Mouse (Mus musculus) frontal cortex, adult (tissue): Measurements from ENCODE around the gene Gnptg.
"Not testable (repeated sequence)": the region's sequence is repeated elsewhere in the genome, so short reads cannot be mapped to it uniquely, and the experiment has no call there.

Experiments used
- ATAC-seq: cut with Nextera tagmentation; 2 replicates; pipeline ENCODE4 v1.9.2; 2017; ENCODE audit warnings: mild to moderate bottlenecking, moderate library complexity, mixed read lengths; ENCODE audit not compliant: low TSS enrichment

The Gnptg gene

DNA sequence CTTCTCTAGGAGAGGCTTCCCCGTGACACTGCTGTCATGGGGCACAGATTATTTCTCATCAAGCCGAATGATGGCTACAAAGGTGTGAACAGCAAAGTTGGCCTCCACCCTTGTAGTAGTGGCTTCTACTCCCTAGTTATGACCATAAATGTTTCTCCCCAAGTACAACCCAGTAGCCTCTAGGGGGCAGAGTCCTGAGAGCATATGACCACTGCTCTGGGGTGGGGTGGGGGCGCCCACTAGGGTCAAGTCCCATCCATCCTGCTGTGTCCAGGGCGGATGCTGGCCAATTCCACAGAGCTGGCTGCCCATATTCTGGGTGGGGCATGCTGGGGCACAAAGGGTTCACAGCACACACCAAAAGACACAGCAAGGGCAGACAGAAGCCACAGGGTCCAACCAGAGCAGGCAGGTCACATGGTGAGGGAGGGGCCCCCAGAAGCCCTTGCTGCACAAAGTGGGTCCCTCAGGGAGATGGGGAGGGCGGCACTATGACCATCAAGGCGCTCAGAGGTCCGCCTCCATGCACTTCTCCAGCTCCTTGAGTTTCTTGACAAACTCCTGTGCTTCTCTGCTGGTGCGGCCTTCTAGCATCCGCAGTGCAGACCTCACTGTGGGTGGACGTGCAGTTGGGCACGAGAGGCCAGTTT lies 3.3 kb upstream of the Gnptg start:
- ATAC-seq, result no peak

DNA sequence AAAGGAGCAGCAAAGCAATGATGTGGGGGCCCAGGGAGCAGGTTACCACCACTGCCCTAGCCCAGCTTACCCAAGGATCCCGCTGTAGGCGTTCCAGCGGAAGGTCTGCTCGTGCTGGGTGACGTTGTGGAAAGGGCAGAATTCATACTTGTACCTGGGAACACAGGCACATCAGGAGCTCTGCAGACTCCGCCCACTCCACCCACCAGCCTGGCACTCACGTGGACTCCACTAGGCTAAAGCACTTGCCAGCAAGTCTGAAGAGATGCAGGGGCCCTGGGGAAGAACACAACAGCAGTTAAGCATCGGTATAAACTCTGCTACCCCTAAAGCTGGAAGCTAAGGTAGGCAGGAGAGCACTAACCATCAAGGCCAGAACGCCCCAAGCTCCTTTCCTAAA lies 4.3 kb downstream of the Gnptg start:
- ATAC-seq, result no peak

DNA sequence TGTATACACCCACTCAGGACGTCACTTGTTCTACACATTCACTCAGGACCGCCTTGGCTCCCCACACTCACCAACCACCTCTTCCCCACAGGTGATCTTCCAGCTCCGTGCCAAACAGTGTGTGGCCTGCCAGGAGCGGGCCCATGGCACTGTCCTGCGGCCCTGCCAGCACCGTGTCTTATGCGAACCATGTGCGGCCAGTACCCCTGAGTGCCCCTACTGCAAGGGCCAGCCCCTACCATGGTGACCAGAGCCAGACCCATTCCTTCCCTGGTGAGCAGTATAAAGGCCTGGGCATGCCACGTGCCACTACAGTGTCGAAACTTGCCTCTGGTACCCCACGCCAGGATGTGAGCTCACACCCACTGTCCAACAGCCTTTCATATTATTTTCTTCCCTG lies 8.3 kb downstream of the Gnptg start:
- ATAC-seq, result not testable (repeated sequence)

DNA sequence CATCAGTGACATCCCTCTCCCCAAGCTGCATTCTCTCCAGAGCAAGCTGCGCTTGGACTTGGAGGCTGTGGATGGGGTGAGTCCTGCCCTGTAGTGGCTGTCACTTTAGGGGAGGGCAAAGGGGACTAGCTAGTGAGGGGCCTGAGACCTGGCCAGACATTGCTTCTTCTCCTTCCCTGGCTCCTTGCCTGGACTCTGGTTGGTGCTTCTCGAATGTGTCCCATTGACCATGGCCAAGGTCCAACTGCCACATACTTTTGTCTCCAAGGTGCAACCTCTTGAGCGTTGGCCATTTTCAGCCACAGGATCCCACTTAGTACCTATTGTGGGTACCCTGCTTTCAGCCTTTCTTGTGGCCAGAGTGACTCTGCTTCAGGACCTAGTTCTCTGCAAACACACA lies 9.2 kb downstream of the Gnptg start:
- ATAC-seq, result no peak

DNA sequence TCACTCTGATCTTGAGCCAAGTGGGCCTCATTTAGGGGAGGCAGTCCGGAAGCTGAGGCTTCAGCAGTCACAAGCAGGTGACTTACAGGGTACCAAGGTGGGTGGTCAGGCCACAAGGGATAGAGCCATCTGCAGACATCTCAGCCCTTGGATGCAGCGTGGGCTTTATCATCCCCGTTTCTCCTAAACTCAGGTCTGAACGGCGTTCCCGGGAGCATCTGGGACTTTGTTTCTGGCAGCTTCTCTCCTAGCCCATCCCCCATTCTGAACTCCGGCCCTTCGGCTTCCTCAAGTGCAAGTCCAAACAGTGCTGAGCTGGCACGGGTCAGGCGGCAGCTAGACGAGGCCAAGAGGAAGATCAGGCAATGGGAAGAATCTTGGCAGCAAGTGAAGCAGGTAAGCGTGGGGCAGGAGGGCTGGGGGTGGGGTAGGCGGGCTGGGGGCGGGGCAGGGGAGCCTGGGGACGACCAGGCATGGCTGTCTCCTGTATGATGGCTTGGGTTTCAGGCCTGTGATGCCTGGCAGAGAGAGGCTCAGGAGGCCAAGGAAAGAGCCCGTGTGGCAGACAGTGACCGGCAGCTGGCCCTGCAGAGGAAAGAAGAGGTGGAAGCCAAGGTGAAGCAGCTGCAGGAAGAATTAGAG lies 9.8 kb downstream of the Gnptg start:
- not testable (repeated sequence) for ATAC-seq

DNA sequence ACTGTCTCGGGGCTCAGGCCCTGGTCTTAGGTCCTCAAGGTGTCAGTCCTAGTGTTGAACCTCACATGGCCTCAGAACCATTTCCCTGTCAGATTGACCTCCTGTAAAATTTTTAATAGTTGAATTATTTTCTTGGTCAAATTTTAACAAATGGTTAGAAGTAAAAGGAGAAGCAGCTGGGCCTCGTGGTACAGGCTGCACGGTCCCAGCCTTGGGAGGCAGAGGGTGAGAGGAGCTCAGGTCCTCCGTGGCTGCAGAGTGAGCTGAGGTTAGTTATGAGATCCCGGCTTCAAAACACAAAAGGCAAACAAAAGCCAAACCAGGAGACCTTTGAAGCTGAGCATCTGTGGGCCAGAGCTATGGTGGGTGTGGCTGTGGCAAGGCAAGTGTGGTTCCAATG lies 11.9 kb downstream of the Gnptg start:
- ATAC-seq, result no peak

DNA sequence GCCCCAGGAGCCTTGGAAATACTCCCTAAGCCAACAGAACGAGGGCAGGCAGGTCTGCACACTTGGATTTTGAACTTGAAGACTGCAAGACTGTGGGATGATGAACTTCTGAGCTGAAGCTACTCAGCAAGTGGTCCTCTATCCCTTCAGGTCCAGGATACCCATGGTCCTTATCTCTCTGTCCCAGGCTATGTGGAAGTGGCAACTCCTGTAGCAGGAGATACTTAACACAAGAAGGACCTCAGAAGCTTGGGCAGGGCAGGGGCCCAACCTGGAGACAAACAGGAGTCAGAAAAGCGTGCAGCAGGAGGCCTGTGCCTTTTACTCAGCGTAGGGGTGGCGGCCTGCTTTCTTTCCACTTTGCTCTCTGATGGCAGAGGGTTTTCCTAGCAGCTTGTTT lies 14.3 kb downstream of the Gnptg start:
- no peak for ATAC-seq

DNA sequence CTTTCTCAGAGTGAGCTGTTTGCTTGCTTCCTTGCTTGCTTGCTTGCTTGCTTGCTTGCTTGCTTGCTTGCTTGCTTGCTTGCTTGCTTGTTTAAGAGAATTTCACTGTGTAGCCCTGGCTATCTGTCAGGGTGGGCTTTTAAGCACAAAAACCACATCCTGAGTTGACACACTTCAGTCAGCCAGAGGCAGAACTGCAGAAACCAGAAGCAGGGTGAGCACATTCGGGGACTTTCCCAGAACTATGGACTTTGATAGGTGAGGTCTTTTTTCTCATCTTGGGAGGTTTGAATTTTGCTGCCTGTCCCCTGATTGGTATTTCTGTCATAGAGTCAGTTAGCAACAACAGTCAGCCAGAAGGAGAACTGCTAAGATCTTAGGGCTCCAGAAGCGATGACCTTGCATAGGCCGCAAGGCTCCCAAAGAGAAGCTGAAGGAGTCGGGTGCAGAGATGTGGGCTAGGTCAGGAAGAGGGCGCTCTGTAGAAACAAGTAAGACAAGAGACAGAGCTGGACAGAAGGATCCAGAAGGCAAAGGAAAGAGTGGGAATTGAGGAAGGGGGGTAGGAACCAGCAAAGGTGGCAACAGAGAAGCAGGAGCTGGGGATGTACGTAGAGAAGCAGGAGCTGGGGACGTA lies 15.2 kb downstream of the Gnptg start:
- ATAC-seq, result no peak

DNA sequence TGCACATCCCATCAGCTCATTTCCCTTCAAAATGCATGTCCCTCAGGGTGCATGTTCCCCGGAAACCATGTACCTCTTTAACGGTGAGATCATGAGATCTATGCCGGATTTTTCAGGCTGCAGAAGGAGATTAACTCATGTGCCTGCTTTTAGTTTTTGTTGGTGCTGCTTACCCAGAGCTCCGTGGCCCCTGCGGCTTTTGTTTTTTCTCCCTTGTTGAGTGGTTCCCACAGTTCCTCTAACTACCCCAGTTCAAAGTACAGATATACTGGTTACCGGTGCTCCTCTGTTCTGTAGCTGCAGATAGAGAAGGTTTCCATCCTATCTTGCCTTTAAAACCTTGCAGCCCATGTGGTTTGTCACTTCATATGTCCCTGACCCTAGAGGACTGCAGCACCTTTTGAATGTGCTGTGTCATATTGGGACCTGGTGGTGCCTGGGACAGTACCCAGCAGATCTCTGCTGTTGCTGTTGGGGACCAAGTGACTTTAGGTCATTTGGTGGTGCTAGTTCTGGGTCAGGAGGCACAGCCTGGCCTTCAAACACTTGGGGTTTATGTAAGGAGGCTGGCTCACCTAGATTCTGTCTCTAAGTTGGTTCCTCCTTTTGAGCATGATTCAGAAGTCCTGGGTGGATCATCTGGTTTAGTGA lies 16.8 kb downstream of the Gnptg start:
- ATAC-seq, result peak; percentile 36; the same call in 1 of the 2 replicates

DNA sequence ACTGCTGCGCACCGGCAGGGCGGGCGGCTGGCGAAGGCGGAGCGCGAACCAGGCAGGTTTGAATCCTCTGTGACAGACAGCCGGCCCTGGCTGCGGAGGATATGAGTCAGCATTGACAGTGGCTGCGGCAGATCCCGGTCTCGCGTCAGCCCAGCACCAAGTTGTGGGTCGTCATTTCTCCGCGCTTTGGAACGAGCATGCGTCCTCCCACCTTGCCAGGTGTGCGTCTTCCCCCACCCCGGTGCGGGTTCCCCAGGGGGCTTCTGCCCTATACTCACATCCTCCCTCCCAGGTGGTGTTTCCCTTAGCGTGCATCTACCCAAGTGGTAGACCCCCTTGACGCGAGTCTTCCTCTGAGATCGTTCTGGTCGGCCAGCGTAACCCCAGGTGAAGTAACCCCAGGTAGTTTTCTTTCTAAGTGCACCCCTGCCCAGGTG lies 17.4 kb downstream of the Gnptg start:
- ATAC-seq, result peak; percentile 83

DNA sequence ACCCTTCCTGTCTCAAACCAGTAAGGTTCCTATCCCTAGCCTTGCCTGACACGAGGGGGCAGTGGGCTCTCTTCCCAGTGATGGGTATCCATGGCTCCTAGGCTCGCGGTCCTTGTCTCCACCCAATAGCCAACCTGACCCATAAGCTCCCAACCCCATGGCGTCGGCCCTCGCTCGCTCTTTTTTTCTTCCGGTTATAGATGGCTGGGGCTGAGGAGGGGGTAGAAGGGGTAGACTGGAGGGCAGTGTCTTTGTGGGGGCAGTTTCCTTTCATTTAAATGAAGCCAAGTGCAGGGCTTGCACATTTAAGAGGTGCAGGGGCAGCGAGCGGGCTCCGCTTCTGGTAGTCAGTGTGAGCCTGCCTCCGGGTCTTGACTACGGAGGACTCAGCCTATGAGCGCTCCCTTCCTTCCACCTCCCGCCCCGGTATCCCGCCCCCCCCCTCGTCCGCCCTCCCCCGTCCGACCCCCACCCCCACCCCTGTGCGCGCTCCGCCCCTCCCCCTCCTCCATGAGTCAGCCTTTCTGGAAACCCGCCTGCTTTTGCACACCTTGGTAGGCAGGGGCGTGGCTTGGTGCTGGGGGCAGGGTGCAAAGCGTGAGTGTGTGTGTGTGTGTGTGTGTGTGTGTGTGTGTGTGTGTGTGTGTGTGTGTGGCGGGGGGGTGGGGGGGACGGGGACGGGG lies 18.0 kb downstream of the Gnptg start:
- ATAC-seq, result no peak

DNA sequence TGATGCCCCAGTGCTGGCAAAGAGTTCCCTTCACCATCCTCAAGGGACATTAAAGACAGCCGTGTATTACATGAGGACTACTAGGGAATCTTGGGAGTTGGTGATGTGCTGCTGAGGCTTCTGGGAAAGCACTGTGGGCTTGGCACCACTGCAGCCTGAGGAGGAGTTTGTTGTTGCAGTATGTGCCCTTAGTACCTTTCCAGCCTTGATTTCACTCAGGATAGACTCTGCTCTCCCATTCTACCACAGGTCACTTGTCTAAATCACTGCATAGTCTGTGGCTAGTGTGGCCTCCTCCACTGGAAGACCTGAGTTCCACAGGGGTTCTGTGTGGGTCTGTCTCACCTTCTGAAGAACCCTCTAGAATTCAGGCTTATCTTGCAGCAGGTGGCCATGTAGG lies 19.2 kb downstream of the Gnptg start:
- no peak for ATAC-seq

DNA sequence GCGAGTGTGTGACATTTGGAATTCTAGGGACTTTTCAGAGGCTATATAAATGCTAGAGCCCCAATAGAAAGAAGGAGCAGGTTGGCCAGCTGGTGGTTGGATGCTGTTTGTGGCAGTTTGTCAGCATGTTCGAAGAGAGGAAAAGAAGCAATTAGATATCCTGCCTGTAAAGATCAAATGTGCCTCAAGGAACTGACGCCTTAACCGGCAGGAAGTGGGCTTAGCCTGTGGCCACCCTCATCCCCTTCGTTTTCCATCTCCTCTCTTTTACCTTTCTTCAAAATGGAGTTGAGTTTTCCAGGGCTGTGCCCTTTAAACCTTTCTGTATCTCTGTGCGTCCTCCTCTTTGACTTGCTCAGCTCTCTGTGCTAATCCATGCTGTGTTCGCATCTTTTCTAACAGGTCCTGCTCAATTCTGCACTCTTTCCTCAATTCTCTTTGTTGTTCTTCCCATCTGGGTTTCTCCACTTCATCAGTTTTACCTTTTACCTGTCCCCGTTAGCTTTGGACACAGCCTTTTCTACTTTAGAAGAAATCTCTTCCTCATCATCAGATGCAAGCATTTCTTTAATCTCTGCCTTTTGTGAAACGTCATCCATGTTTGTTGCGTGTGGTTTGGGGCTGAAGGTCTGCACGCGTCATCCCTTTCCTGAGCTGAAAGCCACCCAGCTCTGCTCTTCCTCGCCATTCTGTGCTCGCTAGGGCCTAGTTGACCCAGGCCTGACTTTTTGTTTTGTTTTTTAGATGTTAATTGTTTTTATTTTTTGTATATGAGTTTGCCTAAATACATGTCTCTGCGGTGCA lies 20.2 kb downstream of the Gnptg start:
- no peak for ATAC-seq

DNA sequence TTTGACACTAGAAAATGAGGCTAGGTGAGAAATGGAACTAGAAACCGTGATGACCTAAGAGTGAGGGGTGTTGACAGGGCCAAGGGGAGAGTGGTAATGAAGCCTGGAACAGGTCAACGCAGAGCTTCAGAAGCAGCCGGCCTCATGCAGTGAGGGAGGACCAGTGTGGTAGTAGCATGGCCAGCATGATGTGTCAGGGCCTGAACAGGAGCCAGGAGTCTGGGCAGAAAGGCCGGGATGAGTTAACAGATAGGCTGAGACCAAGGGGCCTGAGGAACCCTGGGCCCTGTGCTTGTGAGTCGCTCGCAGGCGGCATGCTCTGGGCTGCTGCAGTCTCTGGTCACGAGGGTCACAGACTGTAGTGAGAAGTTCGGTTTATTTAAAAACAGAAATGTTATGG lies 21.0 kb downstream of the Gnptg start:
- ATAC-seq, result no peak

DNA sequence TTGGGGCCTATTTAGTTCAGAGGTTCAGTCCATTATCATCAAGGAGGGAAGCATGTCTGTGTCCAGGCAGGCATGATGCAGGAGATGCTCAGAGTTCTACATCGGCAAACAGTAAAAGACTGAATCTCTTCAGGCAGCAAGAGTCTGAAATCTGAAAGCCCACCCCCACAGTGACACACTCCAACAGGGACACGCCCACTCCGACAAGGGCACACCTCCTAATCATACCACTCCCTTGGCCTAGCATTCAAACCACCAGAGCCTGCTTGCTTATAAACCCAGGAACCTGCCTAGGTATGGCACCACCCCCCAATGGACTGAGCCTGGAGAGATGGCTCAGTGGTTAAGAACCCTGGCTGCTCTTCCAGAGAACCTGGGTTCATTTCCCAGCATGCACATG lies 24.5 kb downstream of the Gnptg start:
- ATAC-seq, result no peak

DNA sequence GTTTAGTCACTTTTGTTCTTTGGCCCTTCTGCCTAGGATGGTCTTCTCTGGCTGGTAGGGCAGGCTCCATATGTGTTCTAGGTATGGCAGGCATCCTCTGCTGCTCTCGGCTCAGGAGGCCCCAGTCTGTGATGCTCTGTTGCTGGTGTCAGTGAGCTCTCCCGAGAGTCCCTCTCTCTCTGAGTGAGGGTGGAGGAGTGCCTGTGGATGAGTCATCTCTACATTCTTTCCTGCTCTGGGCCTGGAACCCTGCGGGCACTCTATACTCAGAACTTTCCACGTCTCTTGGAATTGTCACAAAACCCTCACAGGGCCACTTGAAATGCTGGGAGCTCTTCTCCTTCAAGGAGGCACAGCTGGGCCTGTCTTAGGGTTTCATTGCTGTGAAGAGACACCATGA lies 28.2 kb downstream of the Gnptg start:
- ATAC-seq, result peak; percentile 90; the same call in 1 of the 2 replicates

DNA sequence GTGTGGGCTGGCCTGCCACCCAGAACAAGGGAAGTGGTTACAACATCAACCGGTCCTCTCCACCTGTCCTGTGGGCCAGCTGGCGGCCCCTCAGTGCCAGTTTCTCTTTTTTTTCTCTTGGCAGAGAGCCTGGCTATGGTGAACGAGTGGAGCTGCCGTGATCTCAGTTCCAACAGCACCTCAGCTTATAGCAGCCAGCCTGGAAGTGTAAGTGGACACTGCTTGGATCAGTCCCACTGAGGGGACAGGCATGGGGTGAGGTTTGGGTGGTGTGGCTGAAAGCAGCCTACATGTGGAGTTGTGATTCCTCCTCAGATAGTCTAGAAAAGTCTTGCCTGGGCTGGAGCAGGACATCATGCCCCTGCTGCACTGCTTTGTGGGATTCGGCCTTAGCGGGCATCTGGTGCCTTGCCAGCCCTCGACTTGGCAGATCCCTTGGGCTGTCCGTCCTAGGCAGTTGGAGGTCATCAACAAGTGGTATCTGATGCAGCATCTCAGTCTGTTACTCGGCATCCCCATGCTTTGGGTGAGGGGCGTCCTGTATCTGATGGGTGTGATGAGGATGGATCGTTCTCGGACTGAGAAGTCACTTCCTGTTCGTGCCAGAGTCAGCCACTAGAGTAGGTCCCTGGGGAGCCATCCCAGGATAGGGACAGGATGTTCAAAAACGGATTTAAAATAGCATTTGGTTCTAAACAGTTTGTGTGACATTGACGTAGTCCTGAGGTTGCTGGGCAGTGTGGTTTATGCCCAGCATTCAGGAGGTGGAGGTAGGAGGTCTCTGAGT lies 29.1 kb downstream of the Gnptg start:
- ATAC-seq, result peak; percentile 27; the same call in 1 of the 2 replicates

DNA sequence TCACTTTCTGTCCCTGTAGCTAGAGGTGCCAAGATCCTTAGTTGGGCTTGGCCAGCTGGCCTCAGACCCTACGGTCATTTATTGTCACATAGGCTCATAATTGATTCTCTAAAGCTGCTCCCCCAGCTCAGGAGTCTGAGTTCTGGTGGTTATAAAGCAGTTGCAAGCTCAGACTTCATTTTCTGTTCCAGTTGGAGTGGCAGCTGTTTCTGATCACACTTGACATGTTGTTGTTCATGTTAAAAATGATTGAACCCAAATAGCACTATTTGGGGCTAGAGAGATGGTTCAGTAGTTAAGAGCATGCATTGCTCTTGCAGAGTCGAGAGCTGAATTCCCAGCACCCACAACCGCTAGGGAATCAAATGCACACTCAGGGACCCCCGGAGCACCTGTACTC lies 29.9 kb downstream of the Gnptg start:
- ATAC-seq, result no peak

DNA sequence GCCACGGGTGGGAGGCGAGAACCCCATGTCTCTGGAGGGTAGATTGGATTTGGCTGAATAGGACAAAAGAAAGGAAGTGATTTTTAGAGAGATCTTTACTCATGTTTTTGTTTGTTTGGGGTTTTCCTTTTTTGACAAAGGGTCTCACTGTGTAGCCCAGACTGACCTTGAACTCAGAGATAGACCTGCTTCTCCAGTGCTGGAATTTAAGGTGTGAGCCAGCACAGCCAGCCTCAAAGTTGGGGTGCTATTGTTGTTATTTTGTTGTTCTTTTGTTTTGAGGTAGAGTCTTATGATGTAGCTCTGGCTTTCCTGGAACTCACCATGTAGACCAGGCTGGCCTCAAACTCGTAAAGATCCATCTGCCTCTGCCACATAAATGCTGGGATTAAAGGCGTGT lies 37.5 kb downstream of the Gnptg start:
- no peak for ATAC-seq

DNA sequence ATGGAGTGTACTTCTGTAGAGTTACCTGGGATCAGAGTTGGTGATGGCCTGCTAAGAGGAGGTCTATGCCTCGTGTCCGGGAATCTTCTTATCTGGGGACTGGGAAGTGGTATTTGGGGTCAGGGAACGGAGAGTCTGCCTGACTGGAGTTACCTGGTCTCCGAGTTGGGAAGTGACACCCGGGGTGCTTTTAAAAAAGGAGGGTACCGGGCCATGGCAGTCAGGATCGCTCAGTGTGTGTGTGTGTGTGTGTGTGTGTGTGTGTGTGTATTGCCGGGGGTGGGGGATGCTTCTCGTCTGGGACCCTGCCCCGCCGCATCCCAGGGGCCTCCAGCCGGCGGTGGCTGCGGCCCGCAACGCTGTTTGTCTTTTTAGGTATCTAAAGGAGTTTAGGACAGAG lies 50.8 kb downstream of the Gnptg start:
- ATAC-seq, result no peak
